Mouse (Mus musculus) hindbrain, embryonic 13.5 days (tissue): ENCODE measurements around the gene Sgsm3. TPM values are rescaled to one million over a fixed set of nuclear protein-coding genes. Genes with fewer than 3 reads are reported as not detected.
"Not testable (repeated sequence)": the region's sequence is repeated elsewhere in the genome, so short reads cannot be mapped to it uniquely, and the experiment has no call there.

Experiments used
- ATAC-seq: fragments of 200-750 bp; cut with Nextera tagmentation; 2 replicates; pipeline ENCODE4 v1.8.0; 2017; ENCODE audit warnings: moderate TSS enrichment; ENCODE audit not compliant: low FRiP score
- H3K27ac ChIP-seq: fragments of 300-500 bp; sonication (generic); 2 replicates; pipeline ENCODE4 v1.5.1; 2015; ENCODE audit warnings: inconsistent platforms, mild to moderate bottlenecking, moderate library complexity
- H3K27me3 ChIP-seq: fragments of 300-500 bp; sonication (generic); 2 replicates; pipeline ENCODE4 v1.6.1; 2015; ENCODE audit warnings: mild to moderate bottlenecking, inconsistent platforms
- H3K36me3 ChIP-seq: fragments of 300-500 bp; sonication (generic); 2 replicates; pipeline ENCODE4 v1.6.1; 2015; ENCODE audit warnings: mild to moderate bottlenecking, inconsistent platforms
- H3K4me1 ChIP-seq: fragments of 300-500 bp; sonication (generic); replicated peaks from 2 replicates; pipeline ENCODE4 v1.6.1; 2015; ENCODE audit warnings: inconsistent platforms
- H3K4me2 ChIP-seq: fragments of 300-500 bp; sonication (generic); 2 replicates; pipeline ENCODE4 v1.6.1; 2015; ENCODE audit warnings: inconsistent platforms, mild to moderate bottlenecking, moderate library complexity
- H3K4me3 ChIP-seq: fragments of 300-500 bp; sonication (generic); 2 replicates; pipeline ENCODE4 v1.5.1; 2015; ENCODE audit warnings: mild to moderate bottlenecking, inconsistent platforms
- H3K9ac ChIP-seq: fragments of 300-500 bp; sonication (generic); 2 replicates; pipeline ENCODE4 v1.6.1; 2015; ENCODE audit warnings: mild to moderate bottlenecking, inconsistent platforms
- H3K9me3 ChIP-seq: fragments of 300-500 bp; sonication (generic); 2 replicates; pipeline ENCODE4 v1.6.1; 2016; ENCODE audit warnings: inconsistent platforms
- WGBS: fragments of 180-500 bp; shearing (Covaris S2); methylation state at CpG from one replicate; pipeline ENCODE4 v1.1.7; 2015; 5-methylcytosine and 5-hydroxymethylcytosine counted together
- polyA plus RNA-seq: library from polyadenylated mRNA; unstranded; fragments of >200 nt; fragmentation: Nextera tagmentation; extraction: Ambion mirVana; gene quantifications from 2 replicates; pipeline ENCODE4 v1.2.1, GENCODE M21; 2015

Gene Sgsm3
- 56.4 and 58.3 TPM in 2 replicates for polyA plus RNA-seq

DNA sequence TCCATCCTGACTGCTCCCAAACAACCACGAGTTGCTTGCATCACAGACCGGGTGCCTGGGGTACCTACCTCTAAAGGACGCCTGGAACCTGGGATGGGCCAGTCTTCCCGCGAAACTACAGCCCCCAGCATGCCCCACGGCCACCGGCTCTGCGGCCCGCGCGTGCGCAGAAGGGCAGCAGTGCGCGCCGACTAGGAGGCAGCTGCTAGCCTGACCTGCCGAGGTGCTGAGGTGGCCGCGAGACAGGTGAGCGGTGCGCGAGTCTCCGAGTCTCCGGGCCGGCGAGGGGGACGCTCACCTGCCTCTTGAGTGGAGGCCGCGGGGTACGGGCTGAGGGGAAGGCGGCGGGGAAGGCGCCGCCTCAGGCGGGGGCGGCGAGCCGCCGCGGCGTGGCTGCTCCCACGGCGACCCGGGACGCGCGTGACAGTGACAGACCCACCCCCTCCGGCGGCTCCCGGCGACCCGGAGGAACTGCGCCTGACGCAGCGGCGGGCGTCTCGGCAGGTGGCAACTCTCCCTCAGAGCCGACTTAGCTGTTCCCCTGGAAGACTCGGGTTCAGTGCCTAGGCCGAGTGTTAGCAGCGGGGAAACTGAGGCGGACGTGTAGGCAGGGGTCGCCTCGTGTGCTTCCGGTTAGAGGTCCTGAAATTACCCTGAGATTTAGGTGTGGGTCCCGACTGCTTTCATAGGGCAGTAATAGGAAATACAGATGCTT is at the start of gene Sgsm3:
TSS of gene Sgsm3 (plus strand) at position 146 of the 715 bp plus-strand sequence.
- no peaks in the 10 kb centered on the region for H3K27me3 ChIP-seq
- peak within 1 kb of the TSS; percentile 65 for H3K4me2 ChIP-seq
- H3K36me3 ChIP-seq = no peaks in the 10 kb centered on the region
- peak within 1 kb of the TSS; percentile 88 for H3K4me3 ChIP-seq
- H3K4me1 ChIP-seq = peaks cover 20% of the 10 kb centered on the region
- no peaks in the 10 kb centered on the region for H3K9me3 ChIP-seq
- under 1% methylated on average over 67 of the region's 67 CpGs for WGBS
- peak within 1 kb of the TSS; percentile 83 for H3K27ac ChIP-seq
- peak; percentile 95 for ATAC-seq
- H3K9ac ChIP-seq = peak within 1 kb of the TSS; percentile 84

DNA sequence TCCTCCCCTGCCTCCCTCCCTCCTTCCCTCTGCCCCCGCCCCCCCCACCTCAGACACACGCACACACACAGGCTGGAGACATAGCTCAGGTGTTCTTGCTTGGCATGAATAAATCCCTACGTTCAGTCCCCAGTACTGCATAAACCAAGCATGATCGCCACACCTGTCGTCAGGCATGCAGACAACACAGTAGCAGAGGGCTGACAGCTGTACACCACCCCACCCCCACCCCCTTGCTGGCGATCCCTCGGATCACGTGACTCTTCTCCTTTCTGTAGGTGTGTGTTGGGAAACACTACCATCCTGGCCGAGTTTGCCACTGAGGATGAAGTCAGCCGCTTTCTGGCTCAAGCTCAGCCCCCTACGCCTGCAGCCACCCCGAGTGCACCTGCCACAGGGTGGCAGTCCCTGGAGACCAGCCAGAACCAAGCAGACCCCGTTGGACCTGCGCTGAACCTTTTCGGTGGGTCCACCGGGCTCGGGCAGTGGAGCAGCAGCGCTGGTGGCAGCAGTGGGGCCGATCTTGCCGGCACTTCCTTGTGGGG is 48.7 kb upstream of the Sgsm3 start:
- Histone ChIP-seq H3K36me3 (peaks cover 75% of the 10 kb centered on the region), H3K4me3 (no peak overlapping the region), H3K9me3 (no peaks in the 10 kb centered on the region), H3K4me2 (no peak overlapping the region), H3K27me3 (no peaks in the 10 kb centered on the region), H3K9ac (no peak overlapping the region), H3K27ac (no peak overlapping the region), H3K4me1 (no peaks in the 10 kb centered on the region)
- 86% methylated on average over 19 of the region's 20 CpGs for WGBS
- ATAC-seq = no peak

DNA sequence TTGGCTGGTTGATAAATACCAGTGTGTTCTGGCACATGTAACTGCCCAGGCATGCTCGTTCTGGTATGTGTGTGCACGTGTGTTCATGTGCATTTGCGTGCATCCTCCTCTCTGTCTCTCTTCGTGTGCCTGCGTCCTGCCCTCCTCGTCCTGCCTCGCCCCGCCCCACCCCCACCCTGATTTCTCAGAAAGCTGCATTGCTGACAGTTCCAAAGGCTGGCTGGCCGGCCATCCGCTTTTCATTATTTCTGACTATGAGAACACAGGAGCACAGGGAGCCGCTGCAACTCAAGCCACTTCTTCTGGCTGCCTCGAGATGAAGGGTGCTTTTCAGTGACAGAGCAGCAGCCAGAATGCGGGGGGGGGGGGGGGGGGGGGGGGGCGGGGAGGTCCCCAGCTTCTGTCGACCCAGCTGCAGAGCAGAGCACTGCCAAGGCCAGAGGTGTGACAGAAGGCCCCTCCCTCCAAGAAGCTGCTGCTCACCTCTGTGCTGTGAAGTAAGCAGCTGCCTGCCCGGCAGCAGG is 47.5 kb upstream of the Sgsm3 start:
- Histone ChIP-seq H3K4me1 (no peaks in the 10 kb centered on the region), H3K4me2 (no peak overlapping the region), H3K9me3 (no peaks in the 10 kb centered on the region), H3K36me3 (peaks cover 72% of the 10 kb centered on the region), H3K9ac (no peak overlapping the region), H3K4me3 (no peak overlapping the region), H3K27ac (no peak overlapping the region), H3K27me3 (no peaks in the 10 kb centered on the region)
- WGBS = 32% methylated on average over 14 of the region's 16 CpGs
- ATAC-seq = no peak

DNA sequence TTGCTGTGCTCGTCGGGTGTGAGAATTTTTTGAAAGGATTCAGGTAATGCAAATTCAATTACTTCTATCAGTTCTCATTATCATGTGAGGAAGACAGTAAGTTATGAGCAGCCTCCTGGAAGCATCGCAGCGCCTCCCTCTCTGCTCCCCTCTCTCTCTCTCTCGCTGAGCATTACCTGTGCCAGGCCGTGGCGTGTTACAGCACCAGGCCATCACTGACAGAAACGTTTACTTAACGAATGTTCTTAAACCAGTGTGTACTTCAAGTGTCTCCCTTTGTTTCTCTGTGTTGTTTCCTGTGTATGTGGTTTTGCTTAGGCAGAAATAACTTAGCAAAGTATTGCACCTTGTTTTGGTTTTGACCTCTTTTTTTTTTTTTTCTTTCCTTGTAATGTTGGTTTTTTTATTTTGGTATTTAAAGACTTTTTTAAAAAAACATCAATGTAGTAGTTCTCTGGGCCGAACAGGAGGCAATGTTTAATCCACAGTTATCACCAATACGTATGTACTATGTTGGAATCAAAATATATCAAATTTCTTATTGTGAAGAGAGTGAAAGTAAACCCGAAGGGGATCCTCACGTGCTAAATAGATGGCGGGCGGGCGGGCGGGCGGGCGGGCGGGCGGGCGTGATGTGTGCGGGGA is 46.8 kb upstream of the Sgsm3 start:
- H3K27ac ChIP-seq, H3K27me3 ChIP-seq, H3K4me3 ChIP-seq, ATAC-seq, H3K9me3 ChIP-seq, H3K4me1 ChIP-seq, H3K4me2 ChIP-seq, H3K9ac ChIP-seq: not testable (repeated sequence)
- 93% methylated on average over 23 of the region's 23 CpGs for WGBS
- H3K36me3 ChIP-seq = peaks cover 72% of the 10 kb centered on the region

DNA sequence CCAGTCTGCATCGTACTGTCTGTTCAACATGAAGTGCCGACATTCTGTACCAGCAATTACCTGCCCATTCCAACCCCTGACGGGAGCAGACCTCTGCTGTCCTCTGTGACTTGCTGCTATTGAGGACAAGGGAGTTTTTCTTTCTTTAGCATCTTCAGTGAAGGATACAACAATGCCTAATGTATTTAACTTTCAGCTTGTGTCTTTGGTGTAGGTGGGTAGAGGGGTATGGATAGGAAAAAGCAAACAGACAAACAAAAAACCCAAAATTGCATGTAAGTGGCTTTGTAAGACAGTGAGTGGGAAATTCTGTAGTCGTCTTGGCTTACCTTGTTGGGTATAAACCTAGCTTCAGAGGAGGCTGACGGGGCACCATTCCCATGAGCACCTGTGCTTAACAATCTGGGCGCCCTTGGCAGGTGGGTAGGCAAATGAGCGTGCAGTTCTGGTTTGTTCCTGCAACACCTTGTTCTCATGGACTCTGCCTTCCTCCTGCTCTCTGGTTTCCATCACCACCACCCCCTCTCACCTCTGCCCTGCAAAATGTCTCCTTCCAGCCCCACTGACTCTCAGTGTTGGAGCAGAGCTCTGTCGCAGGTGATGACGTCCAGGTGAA is 46.1 kb upstream of the Sgsm3 start:
- 93% methylated on average over 9 of the region's 9 CpGs for WGBS
- Histone ChIP-seq H3K4me3 (no peak overlapping the region), H3K9me3 (no peaks in the 10 kb centered on the region), H3K36me3 (peaks cover 66% of the 10 kb centered on the region), H3K4me1 (no peaks in the 10 kb centered on the region), H3K9ac (no peak overlapping the region), H3K4me2 (no peak overlapping the region), H3K27ac (no peak overlapping the region), H3K27me3 (no peaks in the 10 kb centered on the region)
- no peak for ATAC-seq

DNA sequence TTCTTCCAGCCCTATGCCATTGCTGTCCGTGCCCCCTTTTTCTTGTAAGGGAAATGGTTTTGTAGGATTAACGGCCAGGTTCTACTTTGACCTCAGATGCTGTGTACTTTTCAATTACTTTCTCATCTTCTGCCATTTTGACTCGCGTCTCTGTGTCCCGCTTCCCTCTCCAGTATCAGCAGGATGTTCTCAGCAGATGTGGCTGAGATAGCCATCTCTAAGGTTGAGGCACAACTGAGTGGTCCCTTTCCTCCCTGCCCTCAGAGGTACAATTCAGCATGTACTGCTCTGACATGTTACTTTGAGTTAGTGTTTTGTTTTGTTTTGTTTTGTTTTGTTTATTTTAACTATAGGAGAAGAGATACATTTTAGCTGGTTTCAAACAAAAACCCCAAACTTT is 42.7 kb upstream of the Sgsm3 start:
- no peak overlapping the region for H3K4me3 ChIP-seq
- no peaks in the 10 kb centered on the region for H3K27me3 ChIP-seq
- no peak overlapping the region for H3K4me2 ChIP-seq
- H3K9ac ChIP-seq = no peak overlapping the region
- ATAC-seq = no peak
- H3K36me3 ChIP-seq = peaks cover 55% of the 10 kb centered on the region
- WGBS = 95% methylated on average over 5 of the region's 5 CpGs
- no peak overlapping the region for H3K27ac ChIP-seq
- H3K4me1 ChIP-seq = no peaks in the 10 kb centered on the region
- no peaks in the 10 kb centered on the region for H3K9me3 ChIP-seq

DNA sequence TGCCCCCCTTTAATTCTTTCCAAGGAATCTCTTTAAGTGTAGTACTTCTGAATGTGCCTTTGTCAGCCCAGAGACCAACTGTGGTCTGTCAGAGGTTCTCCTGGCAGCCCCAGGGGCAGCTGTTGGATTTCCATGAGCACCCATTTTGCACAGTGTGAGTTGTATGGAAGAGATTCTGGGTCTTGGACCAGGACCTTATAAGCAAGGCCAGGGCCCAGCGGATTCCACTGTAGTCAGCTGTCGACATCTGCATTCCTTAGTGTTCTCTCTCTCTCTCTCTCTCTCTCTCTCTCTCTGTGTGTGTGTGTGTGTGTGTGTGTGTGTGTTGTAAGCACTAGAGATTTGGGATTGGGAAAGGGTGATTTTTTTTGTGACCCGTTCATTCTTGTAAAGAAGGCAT is 40.9 kb upstream of the Sgsm3 start:
- no peaks in the 10 kb centered on the region for H3K27me3 ChIP-seq
- H3K9me3 ChIP-seq = no peaks in the 10 kb centered on the region
- ATAC-seq = no peak
- peaks cover 43% of the 10 kb centered on the region for H3K36me3 ChIP-seq
- 75% methylated on average over 3 of the region's 3 CpGs for WGBS
- H3K4me2 ChIP-seq = no peak overlapping the region
- no peak overlapping the region for H3K9ac ChIP-seq
- no peaks in the 10 kb centered on the region for H3K4me1 ChIP-seq
- no peak overlapping the region for H3K4me3 ChIP-seq
- no peak overlapping the region; the same call in 1 of the 2 replicates for H3K27ac ChIP-seq

DNA sequence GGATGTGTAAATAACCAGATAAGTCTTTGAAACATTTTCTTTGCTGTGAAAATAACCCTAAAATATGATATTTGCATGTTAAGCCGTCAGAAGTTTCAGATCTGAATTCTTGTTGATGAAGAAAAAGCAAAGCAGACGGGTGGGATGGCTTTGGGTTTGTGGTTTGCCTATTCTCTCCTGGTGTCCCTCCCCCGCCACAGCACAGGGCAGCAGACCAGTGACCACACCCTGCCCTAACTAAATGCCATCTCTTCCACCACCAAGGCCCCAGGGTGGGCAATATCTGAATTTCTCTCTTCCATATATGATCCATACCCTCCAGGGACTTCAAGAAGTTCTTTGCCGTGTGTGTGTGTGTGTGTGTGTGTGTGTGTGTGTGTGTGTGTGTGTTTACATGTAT is 39.0 kb upstream of the Sgsm3 start:
- Histone ChIP-seq H3K4me2 (no peak overlapping the region), H3K9ac (no peak overlapping the region), H3K27ac (no peak overlapping the region), H3K27me3 (no peaks in the 10 kb centered on the region), H3K9me3 (no peaks in the 10 kb centered on the region), H3K4me1 (no peaks in the 10 kb centered on the region), H3K4me3 (no peak overlapping the region), H3K36me3 (peaks cover 40% of the 10 kb centered on the region)
- 90% methylated on average over 4 of the region's 4 CpGs for WGBS
- ATAC-seq = no peak

DNA sequence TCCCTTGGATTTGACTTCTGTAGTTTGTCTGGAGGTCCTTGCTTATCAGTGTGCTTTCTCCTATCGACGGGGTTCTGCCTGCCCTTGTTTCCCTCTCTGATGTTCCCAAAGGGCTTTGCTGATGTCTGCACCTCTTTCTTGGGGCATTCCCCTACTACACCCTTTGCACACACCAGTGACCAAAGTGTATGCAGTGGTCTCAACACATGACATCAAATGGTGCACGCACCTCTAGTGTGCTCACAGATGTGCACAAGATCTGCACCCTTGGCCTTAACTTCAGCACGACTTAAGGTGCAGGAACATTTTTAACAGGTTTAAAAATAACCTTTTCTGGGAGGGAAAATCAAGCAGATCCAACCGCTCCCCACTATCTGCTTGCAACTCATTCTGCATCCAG is 38.2 kb upstream of the Sgsm3 start:
- 79% methylated on average over 5 of the region's 5 CpGs for WGBS
- H3K27me3 ChIP-seq = no peaks in the 10 kb centered on the region
- H3K9me3 ChIP-seq = no peaks in the 10 kb centered on the region
- no peak for ATAC-seq
- no peak overlapping the region for H3K27ac ChIP-seq
- no peak overlapping the region for H3K9ac ChIP-seq
- no peaks in the 10 kb centered on the region for H3K4me1 ChIP-seq
- no peak overlapping the region for H3K4me3 ChIP-seq
- no peak overlapping the region for H3K4me2 ChIP-seq
- H3K36me3 ChIP-seq = peaks cover 32% of the 10 kb centered on the region

DNA sequence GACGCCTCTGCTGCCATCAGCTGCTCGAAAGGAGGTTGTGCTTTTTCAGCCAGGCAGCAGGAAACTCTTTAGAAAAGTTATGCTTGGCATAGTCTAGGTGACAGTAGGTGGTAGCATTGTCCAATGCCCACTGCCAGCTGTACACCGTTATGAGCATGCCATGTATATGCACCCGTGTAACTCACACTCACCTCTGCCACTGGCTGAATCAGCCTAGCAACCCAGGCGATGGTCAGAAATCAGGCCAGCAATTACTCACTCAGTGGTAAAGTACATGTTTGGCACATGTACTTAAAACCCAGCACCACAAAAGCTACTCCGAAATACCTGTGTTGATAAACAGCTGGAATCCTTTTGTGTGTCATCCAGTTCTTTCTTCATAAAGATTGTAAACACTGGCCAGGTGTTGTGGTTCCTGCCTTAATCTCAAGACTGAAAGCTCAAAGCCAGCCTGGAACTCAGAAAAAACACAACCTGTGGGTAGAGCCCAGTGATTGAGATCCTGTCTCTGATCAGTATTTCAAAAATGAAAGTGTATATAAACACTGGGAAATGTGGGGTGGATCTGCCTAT is 36.0 kb upstream of the Sgsm3 start:
- peaks cover 24% of the 10 kb centered on the region for H3K36me3 ChIP-seq
- H3K4me1 ChIP-seq = no peaks in the 10 kb centered on the region
- no peaks in the 10 kb centered on the region for H3K27me3 ChIP-seq
- 89% methylated on average over 6 of the region's 6 CpGs for WGBS
- H3K4me2 ChIP-seq = no peak overlapping the region
- ATAC-seq = no peak
- H3K9me3 ChIP-seq = no peaks in the 10 kb centered on the region
- H3K27ac ChIP-seq = no peak overlapping the region
- no peak overlapping the region for H3K9ac ChIP-seq
- no peak overlapping the region for H3K4me3 ChIP-seq

DNA sequence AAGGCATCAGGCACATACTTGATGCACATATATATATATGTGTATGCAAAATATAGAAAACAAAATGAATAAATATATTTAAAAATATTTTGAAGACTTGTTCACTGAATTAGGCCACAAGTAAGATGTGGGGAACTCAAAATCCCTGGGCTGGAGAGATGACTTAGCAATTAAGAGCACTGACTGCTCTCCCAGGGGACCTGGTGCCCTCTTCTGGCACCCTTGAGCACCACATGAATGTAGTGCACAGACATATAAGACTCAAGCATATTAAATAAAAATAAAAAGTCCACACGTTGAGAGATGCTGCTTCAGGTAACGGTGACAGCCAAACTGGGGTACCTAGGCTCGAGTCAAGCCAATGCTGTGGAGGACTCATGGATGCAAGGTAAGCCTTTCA is 31.7 kb upstream of the Sgsm3 start:
- Histone ChIP-seq H3K9me3 (no peaks in the 10 kb centered on the region), H3K4me2 (no peak overlapping the region), H3K27me3 (no peaks in the 10 kb centered on the region), H3K9ac (no peak overlapping the region), H3K4me1 (peaks cover 18% of the 10 kb centered on the region), H3K36me3 (peaks cover 9% of the 10 kb centered on the region), H3K27ac (no peak overlapping the region), H3K4me3 (no peak overlapping the region)
- no peak for ATAC-seq
- WGBS = 61% methylated on average over 3 of the region's 3 CpGs
